Mouse (Mus musculus): ENCODE data around the gene Gm48552.

Gene Gm48552

DNA sequence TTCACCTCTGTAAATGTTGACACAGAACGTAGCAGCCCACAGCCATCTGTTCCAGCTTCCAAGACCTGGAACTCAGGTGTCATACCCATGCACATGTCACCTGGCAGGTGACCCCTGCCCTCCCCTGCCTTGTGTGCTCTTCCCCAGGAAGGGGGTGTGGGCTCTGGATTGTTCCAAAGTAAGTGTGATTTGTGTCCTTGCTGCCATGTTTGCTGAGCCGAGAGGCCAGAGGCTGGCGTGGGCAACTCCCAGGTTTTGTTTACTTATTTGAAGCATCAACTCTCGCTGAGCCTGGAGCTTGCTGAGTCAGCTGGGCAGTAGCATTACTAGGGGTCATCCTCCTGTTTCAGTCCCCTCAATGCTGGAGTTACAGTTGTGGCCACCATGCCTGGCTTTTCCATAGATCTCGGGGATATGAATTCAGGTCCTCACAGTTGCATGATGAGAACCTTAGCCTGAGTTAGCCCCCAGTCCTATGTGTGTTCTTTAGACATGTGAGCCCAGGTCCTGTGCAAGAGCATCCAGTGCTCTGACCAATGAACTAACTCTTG lies at the start of gene Gm48552:
TSS of gene Gm48552 (plus strand) at position 501 of the 551 bp plus-strand sequence.
- DNase-seq (ENCODE audit: low spot score), result no peak

DNA sequence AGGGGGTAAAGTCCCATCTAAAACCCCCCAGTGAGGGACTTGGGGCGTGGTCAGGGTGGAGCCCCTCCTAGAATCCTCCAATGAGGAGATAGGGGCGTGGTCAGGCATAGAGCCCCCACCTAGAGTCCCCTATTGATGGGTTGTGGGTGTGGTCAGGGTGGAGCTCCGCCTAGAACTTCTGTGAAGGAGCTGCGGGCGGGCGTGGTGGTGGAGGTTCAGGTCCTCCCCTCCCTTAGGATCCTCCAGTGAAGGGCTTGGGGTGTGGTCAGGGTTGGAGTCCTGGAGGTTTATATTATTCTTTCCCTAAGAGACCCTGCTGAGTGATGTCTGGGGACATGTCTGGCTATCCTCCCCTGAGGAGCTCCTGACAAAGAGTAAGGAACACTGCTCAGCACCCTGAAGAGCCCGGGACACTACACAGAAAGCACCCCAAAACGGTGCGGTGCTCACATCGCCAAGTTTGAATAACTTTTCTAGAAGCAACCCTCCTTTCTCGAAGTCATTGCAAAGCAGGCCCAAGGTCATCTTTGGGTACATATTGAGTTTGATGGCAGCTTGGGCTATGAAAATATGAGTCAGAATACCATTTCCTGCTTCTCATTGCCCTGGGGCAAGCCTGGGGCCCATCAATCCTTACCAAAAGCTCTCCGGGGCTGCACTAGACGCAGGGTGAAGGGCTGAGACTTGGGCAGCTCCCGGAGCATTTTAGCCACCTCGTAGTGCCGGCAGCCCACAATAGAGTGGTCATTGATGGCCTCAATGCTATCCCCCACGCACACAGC lies 48.1 kb upstream of the Gm48552 start:
- DNase-seq (ENCODE audit: low spot score), result no peak

DNA sequence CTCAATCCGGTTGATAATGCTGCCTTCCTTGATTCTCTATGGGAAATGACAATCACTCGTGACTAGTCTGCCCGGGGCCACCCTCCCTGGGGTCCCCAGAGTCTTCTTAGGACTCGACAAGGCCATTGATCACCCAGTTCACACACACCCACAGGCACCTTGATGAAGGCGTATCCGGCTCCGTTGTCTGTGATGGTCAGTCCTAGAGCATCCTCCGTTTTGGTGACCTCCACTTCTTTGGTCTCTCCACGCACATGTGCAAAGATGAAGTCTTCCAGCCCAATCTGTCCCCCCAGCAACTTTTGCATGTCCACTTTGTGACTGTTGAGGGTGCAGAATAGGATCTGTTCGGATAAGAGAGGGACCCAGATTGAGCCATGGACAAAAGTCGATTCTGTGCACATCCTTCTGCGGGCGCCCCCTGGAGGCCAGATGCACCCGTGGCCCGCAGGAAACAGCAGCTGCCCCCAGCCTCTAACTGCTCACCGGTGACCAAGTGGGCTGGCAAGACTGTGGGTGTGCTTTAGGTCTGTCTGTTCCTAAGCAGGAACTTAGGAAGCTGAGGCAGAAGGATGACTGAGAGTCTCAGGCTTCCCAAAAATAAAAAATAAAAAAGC lies 47.4 kb upstream of the Gm48552 start:
- peak; percentile 70 for DNase-seq (ENCODE audit: low spot score)

DNA sequence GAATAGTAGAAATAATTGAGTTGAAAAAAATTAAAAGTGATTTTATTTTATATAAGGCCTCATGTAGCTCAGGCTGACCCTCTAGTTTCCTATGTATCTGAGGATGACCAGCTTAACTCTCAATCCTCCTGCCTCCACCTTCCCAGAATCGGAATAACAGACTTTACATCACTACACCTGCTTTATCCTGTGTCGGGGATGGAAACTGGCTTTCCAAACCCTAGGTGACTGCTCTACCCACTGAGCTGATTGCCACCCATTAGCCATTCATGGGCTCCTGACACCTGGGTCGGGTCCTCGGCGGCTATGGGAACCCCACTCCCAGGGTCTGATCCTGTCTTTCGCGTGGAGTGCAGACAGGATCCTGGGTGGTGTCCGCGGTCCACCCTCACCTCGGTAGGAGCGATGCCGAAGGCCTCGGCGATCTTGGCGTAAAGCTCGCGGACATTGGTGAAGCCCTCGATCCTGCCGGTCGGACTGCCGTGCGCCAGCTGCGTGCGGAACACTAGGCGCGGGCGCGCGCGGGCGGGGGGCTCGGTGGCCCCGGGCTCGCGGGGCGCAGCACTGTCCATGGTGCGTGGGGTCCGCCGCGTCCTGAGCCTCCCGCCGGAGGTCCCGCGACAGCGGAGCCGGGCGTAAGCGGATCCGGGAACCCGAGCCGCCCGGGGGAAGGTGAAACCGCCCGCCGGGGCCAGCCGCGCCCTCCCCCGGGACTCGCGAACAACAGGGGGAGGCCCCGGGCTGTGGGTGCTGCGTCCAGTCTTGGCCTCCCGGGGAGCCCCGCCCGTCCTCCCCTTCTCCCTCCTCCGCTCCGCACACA lies 45.9 kb upstream of the Gm48552 start, which contains the start of gene Gipc3:
TSS of gene Gipc3 (minus strand) at position 581 of the 820 bp plus-strand sequence.
- no peak for DNase-seq (ENCODE audit: low spot score)

DNA sequence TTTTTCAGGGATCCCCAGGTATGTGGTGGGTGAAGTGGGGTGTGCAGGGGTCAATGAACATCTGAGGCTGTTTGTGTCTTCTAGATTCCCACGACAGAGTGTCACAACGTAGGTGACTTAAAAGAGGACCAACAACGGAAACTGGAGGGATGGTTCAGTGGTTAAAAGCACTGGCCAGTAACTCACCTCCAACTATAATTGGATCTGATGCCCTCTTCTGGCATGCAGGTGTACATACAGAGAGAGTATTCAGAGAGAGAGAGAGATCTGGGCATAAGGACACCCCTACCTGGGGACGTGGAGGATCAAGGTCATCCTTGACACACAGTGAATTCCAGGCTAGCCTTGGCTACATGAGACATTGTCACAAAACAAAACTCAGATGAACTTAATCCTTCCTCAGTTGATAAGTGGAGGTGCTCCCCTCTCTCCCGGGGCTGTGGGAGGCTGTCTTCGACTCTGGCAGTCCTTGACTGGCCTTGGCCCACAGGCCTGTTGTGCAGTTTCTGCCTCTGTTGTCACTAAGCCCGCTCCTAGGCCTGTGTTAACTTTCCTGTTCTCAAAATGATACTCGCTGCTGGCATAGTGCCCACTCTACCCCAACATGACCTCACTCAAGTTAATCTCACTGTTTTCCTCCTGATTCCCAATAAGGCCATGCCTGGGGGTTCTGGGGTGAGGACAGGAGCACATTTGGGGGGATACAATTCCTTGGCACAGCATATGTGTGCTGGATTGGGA lies 44.2 kb upstream of the Gm48552 start:
- DNase-seq (ENCODE audit: low spot score), result no peak

DNA sequence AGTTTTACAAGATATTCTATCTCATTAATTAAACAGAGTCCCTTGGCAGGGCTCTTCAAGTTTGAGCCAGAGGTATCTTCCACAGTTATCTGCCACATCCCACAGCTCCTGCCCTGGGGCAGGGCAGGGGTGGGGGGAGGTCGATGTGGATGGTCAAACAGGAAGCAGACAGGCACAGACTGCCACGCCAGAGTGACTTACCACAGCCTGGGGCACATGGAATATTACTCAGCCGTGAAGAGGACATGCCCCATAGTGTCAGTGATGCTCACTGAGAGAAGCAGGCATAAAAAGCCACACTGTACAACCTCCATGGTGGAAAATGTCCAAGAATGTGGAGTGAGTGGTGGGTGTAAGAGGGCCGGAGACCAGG lies 43.7 kb upstream of the Gm48552 start:
- DNase-seq (ENCODE audit: low spot score), result no peak

DNA sequence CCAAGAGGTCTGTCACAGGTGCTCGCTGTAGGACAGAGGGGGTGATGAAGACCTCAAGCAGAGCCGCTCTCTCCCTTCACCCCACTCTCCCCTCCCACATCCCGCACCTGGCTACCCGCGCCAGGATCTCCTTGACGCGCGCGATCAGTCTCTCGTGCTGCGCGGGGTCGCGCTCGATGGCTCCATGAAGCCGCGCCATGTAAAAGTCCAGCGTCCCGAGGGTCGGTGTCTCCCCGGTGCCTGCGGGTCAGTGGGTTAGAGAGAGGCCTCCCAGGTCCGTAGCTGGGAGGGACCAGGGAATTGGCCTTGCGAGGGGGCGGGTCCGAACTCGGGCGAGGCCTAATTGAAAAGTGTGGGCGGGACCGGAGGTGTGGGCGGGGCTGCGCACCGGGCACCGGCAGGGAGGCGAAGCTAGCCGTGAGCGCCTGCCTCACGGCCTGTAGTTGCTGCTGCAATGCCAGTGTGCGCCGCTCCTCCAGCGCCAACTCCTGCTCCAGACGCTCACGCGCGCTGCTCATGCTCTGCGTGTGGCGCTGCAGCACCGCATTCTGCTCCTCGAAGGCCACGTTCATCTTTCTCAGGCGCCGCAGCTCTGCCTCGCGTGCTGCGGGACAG lies 42.2 kb upstream of the Gm48552 start:
- peak; percentile 85 for DNase-seq (ENCODE audit: low spot score)

DNA sequence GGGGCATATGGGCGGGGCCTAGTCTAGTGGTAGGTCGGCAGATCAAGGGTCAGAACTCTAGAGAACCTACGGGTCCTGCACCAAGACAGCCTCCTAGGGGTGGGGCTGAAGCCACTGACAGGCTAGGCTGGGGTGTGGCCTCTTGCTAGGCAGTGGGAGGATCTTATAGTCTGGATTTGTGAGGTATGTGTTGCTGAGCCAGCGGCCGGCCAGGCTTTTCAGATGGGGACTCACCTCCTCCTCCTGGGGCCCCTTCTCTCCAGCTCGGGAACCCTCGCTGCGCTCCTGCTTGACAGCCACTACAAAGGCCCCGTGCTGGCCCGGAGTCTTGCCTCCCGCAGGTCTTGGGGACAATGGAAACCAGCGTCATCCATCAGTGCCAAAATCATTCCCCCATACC lies 39.7 kb upstream of the Gm48552 start:
- peak; percentile 72 for DNase-seq (ENCODE audit: low spot score)

DNA sequence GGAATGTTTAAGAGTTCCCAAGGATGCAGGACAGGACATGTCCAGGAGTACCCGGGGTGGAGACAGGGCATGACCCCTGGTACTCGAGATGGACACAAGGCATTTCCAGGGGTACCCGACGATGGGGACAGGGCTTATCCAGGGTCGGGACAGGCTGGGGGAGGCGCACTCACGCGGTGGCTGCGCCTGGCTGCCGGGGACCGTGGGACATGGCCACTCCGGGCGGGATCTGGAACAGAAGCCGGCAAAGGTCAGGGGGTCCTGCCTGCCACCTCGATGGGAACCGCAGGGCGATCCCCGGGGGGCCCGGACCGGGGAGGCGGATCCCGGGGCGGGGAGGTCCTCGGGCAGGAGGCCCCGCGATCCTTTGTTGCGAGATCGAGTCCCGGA lies 38.8 kb upstream of the Gm48552 start:
- no peak for DNase-seq (ENCODE audit: low spot score)

DNA sequence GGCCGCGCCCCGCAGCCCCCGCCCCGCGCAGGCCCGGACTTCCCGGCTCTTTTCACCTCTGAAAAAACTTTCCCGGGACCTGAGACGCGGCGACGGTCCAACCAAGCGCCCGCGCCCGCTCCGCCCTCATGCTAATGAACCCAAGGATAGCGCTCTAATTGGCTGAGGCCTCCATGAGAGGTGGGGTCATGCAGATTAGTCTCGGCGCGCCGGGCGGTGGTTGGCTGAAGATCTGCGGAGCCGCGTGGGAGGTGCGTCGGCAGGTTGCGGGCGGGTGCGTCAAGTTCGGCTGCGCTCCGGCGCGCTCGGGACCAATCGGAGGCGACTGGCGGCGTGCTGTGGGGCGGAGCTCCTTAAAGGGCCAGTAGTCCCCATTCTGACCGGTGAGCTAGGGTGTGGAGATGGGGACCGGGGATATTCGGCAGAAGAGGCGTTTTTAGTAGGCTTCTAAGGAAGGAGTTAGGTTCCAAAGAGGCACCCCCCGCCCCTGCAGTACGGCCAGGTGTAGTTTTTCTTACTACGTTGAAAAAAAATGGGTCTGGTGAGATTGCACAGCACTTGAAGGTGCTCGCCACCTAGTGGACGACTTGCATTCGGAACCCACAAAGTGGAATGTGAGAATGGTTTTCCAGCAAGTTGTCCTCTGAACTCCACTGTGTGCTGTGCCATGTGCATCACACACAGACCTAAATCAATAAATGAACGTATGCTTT lies 38.3 kb upstream of the Gm48552 start, which contains the start of gene Hmg20b:
TSS of gene Hmg20b (minus strand) at position 130 of the 713 bp plus-strand sequence.
- peak; percentile 99 for DNase-seq (ENCODE audit: low spot score)

DNA sequence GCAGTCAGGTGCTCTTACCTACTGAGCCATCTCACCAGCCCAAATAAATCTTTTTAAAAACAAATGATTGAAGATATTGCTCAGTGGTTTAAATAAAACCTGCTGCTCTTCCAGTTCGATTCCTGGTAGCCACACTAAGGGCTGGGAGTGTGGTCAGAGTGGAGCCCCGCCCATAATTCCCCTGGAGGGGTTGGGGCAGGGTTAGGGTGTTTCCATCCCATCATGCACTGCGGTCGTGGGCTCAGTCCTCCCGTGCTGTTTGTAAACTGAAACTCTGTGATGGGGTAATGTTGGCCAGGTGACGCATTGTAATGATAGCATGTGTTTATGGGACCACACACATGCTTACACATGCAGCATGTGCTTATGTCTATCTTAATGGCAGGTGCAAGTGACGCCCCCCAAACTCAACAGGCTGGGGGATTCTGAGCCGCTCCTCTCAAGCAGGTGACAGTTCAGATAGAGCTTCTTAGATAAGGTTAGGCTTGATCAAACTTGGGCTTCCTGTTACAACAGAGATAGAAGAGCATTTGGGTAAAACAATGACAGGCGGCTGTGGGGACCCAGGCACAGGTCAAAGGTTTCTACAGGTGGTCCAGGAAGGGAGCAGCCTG lies 37.0 kb upstream of the Gm48552 start:
- DNase-seq (ENCODE audit: low spot score), result no peak

DNA sequence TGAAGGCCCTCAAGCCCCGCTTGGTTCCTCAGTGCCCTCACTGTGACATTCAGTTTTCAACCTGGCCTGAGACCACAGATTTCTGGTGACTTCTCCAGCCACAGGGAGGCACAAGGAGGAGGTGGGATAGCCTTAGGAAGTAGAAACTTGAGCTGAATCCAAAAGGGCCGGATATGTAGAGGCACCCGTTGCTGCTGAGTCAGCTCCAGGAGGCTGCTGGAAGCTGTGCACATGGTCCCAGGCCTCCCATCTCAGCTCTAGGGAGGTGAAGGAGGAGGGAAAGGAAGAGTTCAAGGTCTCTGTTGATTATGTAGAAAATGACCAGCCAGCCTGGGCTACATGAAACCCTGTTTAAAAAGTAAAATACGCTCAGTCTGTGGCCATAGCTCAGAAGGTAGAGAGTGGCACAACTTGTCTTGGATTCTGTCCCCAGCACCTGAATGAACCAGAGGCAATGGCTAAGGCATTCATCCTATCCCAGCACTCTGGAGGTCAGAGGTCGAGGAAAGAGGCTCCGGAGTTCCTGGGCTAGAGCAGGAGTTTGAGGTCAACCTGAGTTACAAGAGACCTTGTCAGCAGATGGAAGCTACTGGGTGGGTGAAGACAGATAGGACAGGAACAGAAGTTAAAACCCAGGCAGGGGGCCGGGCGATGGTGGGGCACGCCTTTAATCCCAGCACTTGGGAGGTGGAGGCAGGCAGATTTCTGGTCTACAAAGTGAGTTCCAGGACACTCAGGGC lies 33.9 kb upstream of the Gm48552 start:
- no peak for DNase-seq (ENCODE audit: low spot score)

DNA sequence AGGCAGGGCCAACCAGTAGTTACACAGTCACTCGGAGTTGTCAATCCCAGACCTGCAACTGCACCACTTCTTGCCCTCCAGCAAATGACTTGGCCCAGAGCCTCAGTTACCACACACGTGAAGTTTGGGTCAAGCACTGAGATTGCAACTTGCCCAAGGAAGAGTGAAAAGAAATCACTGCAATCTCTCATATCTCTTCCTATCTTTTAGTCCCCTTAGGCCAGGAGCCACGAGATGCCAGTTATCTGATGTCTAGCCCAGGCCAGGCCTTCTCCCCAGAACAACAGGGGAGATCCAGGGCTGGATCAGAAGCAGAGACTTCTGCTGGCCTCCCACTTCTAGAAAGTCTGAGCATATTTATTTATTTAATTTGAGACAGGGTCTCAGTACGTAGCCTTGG lies 33.3 kb upstream of the Gm48552 start:
- DNase-seq (ENCODE audit: low spot score), result no peak

DNA sequence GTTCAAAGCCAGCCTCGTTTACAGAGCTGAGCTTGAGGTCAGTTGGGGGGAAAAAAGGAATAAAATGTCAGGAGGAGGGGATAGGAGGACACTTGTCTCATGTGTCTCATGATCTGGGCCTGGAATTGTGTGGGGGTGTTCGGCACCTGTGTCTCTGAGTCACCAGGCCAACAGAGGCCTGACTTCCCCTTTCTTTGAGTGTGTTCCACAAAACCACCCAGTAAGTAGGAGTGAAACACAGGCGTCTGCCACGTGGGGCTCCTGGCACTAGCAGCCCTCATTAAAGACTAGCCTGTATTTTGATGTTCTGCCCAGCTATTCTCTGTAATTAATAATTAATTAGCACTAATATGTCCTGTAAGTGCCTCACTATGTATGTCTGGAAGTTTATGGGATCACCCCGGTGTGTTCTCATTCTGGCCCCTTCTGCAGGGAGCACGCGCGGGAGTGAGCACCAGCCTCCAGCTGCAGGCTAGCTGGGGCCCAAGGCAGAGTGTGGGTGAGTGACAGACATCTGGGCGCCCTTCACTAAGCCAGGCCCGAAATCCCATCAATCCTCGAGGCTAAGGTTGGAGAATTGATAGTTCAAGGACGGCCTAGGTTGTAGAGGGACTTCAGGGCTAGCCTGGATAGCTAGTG lies 32.3 kb upstream of the Gm48552 start:
- DNase-seq (ENCODE audit: low spot score), result no peak

DNA sequence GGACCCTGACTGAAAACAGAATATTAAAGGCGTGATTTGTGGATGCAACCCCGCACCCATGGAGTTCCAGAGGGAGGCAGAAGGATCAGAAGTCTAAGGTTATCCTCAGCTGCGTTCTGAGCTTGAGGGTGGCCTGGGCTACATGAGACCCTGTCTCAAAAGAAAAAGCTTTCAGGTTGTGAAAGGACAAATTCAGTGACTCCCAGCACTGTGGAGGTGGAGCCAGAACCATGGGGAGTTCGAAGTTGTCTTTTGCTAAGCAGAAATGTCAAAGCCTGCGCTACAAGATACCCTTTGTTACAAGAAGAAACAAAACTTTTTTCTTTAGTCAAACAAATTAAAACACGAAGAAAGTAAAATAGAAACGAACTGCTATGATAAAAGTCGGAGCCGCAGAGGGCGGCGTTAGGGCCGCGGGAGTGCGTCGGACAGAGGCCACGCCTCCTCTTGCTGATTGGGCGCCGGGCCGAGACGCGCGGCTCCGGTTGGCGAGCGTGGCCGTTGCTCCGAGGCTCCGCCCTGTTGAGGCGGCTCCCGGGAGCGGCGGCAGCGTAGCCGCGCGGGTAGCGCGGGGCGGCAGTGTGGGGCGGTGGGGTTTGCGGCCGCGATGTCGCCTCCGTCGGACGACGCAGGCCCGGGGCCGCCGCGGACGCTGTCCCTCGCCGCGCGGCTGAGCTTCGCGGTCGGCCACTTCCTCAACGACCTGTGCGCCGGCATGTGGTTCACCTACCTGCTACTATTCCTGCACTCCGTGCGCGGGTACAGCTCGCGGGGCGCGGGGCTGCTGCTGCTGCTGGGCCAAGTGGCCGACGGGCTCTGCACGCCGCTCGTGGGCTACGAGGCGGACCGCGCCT lies 31.6 kb upstream of the Gm48552 start, which contains the start of gene Mfsd12:
TSS of gene Mfsd12 (plus strand) at position 501 of the 854 bp plus-strand sequence.
- peak; percentile 95 for DNase-seq (ENCODE audit: low spot score)

DNA sequence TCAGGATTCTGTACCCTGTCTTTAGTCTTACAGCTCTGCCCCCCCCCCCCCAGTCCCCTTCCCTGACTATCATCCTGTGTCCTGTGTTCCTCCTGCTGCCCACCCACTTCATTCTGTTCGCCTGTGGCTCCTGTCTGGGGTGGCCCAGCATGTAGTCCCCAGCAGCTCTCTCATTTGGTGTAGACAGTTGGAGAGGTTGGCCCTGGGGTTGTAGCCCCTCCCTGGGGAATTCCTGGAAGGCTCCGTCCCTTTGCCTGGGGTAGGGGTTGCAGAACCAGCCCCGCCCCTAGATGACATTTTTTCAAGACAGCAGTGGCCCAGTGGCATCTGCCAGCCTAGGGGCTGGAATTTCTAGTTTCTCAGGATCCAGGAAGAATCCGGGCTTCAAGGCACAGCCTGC lies 30.6 kb upstream of the Gm48552 start:
- DNase-seq (ENCODE audit: low spot score), result no peak

DNA sequence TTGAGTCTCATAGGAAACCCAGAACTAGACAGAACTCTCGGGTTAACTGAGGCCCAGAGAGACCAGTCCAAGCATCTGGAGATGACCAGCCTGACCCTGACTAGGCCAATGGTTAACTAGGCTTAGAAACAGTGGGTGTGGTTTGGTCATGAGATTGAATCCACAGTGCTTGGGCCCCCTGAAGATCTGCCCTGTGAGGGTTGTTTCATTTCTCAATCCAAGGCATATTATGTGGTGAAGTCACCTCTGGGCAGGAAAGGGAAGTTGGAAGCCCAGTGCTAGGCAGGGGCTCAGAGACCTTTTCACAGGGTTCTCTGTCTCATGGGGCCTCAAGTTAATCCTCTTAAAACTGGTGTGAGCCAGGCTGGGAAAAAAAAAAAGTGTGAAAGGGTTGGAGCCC lies 30.0 kb upstream of the Gm48552 start:
- no peak for DNase-seq (ENCODE audit: low spot score)

DNA sequence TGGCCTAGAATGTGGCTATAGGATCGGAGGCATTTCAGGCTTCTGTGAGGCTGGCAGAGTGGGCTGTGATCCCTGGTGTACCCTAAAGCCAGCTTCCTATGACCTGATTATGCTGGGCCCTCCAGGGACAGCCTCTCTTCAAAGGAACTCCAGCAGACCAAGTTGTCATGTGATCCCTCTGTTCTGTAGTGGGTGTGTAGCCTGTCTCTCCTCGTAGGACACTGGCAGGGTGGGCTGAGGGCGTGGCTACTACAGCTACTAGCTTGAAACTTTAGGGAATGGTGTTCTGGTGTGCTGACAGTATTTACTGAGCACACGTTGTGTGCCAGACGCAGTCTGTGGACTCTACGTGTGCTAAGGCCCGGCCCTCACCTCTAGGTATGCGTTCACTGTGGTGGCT lies 28.1 kb upstream of the Gm48552 start:
- DNase-seq (ENCODE audit: low spot score), result no peak
